Mouse (Mus musculus): ENCODE results near the gene B230118H07Rik. TPM values are rescaled to one million over a fixed set of nuclear protein-coding genes. Genes with fewer than 3 reads are reported as not detected.

The B230118H07Rik gene
- total and polyA plus RNA-seq, 3 experiments, result 5.0 to 12.6 (median 9.7) TPM

- H3K9ac ChIP-seq (ENCODE audit: insufficient read depth, low read depth), result no peak overlapping the region
- no peak overlapping the region for H3K27ac ChIP-seq (ENCODE audit: insufficient read depth, low read depth)
- in situ Hi-C loops (cut with MboI; ENCODE audit: low pct_ligation_motif_present, low pct_unique_long_range_greater_than_20kb, low sequenced_read_pairs), result no loop called here
- dilution Hi-C loops (cut with MboI; ENCODE audit: extremely low pct_ligation_motif_present, extremely low pct_unique_long_range_greater_than_20kb, low sequenced_read_pairs), result no loop called here
- no peaks in the 10 kb centered on the region for H3K9me3 ChIP-seq (replicated peaks; ENCODE audit: low read length)
- no peak overlapping the region for H3K4me3 ChIP-seq (replicated peaks in 1 of 3; ENCODE audit: low read depth in 2 of 3, low read length in 2 of 3, poor library complexity in 1 of 3)
- H3K4me1 ChIP-seq (ENCODE audit: control insufficient read depth in 1 of 2, insufficient read depth in 2 of 2), result peaks cover 0 to 4% of the 10 kb centered on the region in 2 experiments; a peak in 1 of 4 replicates
- DNase-seq (ENCODE audit: extremely low read depth), result no peak
- no peaks in the 10 kb centered on the region for H3K79me2 ChIP-seq (replicated peaks; ENCODE audit: control insufficient read depth, extremely low read depth, insufficient read depth, poor library complexity, severe bottlenecking)
- H3K36me3 ChIP-seq (replicated peaks in 1 of 2; ENCODE audit: control insufficient read depth in 1 of 2, insufficient read depth in 1 of 2, low read length in 1 of 2), result no peaks in the 10 kb centered on the region
- H3K4me2 ChIP-seq (ENCODE audit: insufficient read depth, low read depth, poor library complexity, severe bottlenecking), result no peak overlapping the region
- peaks cover 15% of the 10 kb centered on the region for H3K27me3 ChIP-seq (replicated peaks)
- no peak for TF ChIP-seq POLR2A (IDR thresholded peaks at IDR 0.05; ENCODE audit: low read depth, low read length)
Measured at GRCm38 (mm10) chr2:101519928-101520327, 129.4 kb downstream of the B230118H07Rik start.

Other genes starting within 250 kb of the B230118H07Rik start
- not detected in 2 replicates for gene Rag2, start 24.8 kb downstream of the B230118H07Rik start, total RNA-seq (2012; rRNA removed)
- not detected in 2 replicates for gene Rag2, start 24.8 kb downstream of the B230118H07Rik start, total RNA-seq (2014; rRNA removed)
- not detected in 2 replicates for gene Rag2, start 24.8 kb downstream of the B230118H07Rik start, polyA plus RNA-seq (2012; ENCODE audit: insufficient read length, low read depth)
- not detected in 2 replicates for gene Rag1, start within 50 bp of the B230118H07Rik start, total RNA-seq (2012; rRNA removed)
- not detected in 2 replicates for gene Rag1, start within 50 bp of the B230118H07Rik start, total RNA-seq (2014; rRNA removed)
- gene Rag1, start within 50 bp of the B230118H07Rik start, polyA plus RNA-seq (2012; ENCODE audit: insufficient read length, low read depth), result not detected in 2 replicates
- gene Traf6, start 28.9 kb upstream of the B230118H07Rik start, total RNA-seq (2012; rRNA removed), result 9.8 and 10.5 TPM in 2 replicates
- gene Traf6, start 28.9 kb upstream of the B230118H07Rik start, total RNA-seq (2014; rRNA removed), result 14.0 and 14.6 TPM in 2 replicates
- gene Traf6, start 28.9 kb upstream of the B230118H07Rik start, polyA plus RNA-seq (2012; ENCODE audit: insufficient read length, low read depth), result 13.5 and 16.8 TPM in 2 replicates
- 0.17 and 0.93 TPM in 2 replicates for gene Prr5l, start 233.5 kb upstream of the B230118H07Rik start, total RNA-seq (2012; rRNA removed)
- 0.08 TPM in 1 of 2 replicates, not detected in the other for gene Prr5l, start 233.5 kb upstream of the B230118H07Rik start, total RNA-seq (2014; rRNA removed)
- gene Prr5l, start 233.5 kb upstream of the B230118H07Rik start, polyA plus RNA-seq (2012; ENCODE audit: insufficient read length, low read depth), result 0.21 TPM in 1 of 2 replicates, not detected in the other
- 22.3 and 31.7 TPM in 2 replicates for gene Commd9, start 236.7 kb upstream of the B230118H07Rik start, total RNA-seq (2012; rRNA removed)
- gene Commd9, start 236.7 kb upstream of the B230118H07Rik start, total RNA-seq (2014; rRNA removed), result 97.5 and 140 TPM in 2 replicates
- gene Commd9, start 236.7 kb upstream of the B230118H07Rik start, polyA plus RNA-seq (2012; ENCODE audit: insufficient read length, low read depth), result 26.1 and 28.0 TPM in 2 replicates